In genomic region chrX:53694008-53694777, GRCm38 (mm10) we compare ENCODE assay signal across 26 mouse cellular contexts. TPM values are rescaled to one million over a fixed set of nuclear protein-coding genes. Genes with fewer than 3 reads are reported as not detected.
DNase-seq lines count a peak whose midpoint lies in the region; ATAC-seq and TF ChIP-seq lines count a peak whose summit lies in the region.
"Had no signal": no experiment of that assay in that cellular context is flagged by ENCODE, and none has a peak within 500 bp of the region (broad histone marks: within the 10 kb centered on the region; RNA-seq: fewer than 3 reads in every experiment).

No protein-coding gene starts in this region.

- H3K27ac ChIP-seq in kidney, postnatal 0 days = no peak overlapping the region
- H3K27ac ChIP-seq in intestine, postnatal 0 days (ENCODE audit: low read depth, low read length) = peak overlapping the region; percentile 50
- H3K27ac ChIP-seq: embryonic facial prominence, embryonic 12.5 days; embryonic facial prominence, embryonic 15.5 days; heart, embryonic 15.5 days; hindbrain, embryonic 10.5 days; hindbrain, embryonic 13.5 days had no signal

- no peaks in the 10 kb centered on the region for H3K9me3 ChIP-seq in kidney, postnatal 0 days (replicated peaks; ENCODE audit: low read length)
- H3K9me3 ChIP-seq in intestine, postnatal 0 days (ENCODE audit: control insufficient read depth) = no peaks in the 10 kb centered on the region
- H3K9me3 ChIP-seq: embryonic facial prominence, embryonic 12.5 days; embryonic facial prominence, embryonic 15.5 days; heart, embryonic 15.5 days; hindbrain, embryonic 13.5 days had no signal

- DNase-seq in kidney, postnatal 0 days (ENCODE audit: low spot score) = no peak
- no peak for DNase-seq in kidney, adult 11 months
- peak; percentile 22 for DNase-seq in adipocyte (ENCODE audit: low spot score)
- peak; percentile 63 for DNase-seq in yolk sac, embryonic 10.5 days (ENCODE audit: low spot score)
- DNase-seq in cerebellum, adult 18-20 months = no peak
- DNase-seq: adrenal gland, postnatal 10 days; adrenal gland, postnatal 36 days; cerebellum, adult 2 months; cerebellum, adult 9-11 months; cerebellum, postnatal 25 days; forebrain, postnatal 0 days; gastrocnemius, postnatal 25 days; heart, adult 18-20 months; heart, postnatal 10 days; heart, postnatal 36 days had no signal

- peak; percentile 71; the same call in 1 of the 2 replicates for ATAC-seq in kidney, postnatal 0 days (replicated peaks; ENCODE audit: low FRiP score, low read depth)
- ATAC-seq in intestine, postnatal 0 days = peak; percentile 92
- ATAC-seq: CD4-positive, CD25-positive, alpha-beta regulatory T cell, adult 4 months; forebrain, embryonic 14.5 days; forebrain, postnatal 0 days; hindbrain, embryonic 16.5 days had no signal

- no peaks in the 10 kb centered on the region for H3K4me1 ChIP-seq in kidney, postnatal 0 days (replicated peaks; ENCODE audit: insufficient read depth, low read length)
- no peaks in the 10 kb centered on the region for H3K4me1 ChIP-seq in intestine, postnatal 0 days (replicated peaks; ENCODE audit: control insufficient read depth, insufficient read depth, low read length)
- H3K4me1 ChIP-seq: embryonic facial prominence, embryonic 12.5 days; embryonic facial prominence, embryonic 15.5 days; heart, embryonic 12.5 days; heart, embryonic 15.5 days; hindbrain, embryonic 10.5 days; hindbrain, embryonic 13.5 days had no signal

- TF ChIP-seq CTCF in kidney, postnatal 0 days (IDR thresholded peaks at IDR 0.05; ENCODE audit: low read depth) = no peak
- TF ChIP-seq CTCF in intestine, postnatal 0 days (IDR thresholded peaks at IDR 0.05; ENCODE audit: low read depth) = peak; percentile 29; the same call in 1 of the 2 replicates

- H3K27me3 ChIP-seq in kidney, postnatal 0 days (ENCODE audit: insufficient read depth, low read length) = no peaks in the 10 kb centered on the region
- no peaks in the 10 kb centered on the region for H3K27me3 ChIP-seq in intestine, postnatal 0 days (replicated peaks; ENCODE audit: control insufficient read depth, insufficient read depth, low read length)
- H3K27me3 ChIP-seq: embryonic facial prominence, embryonic 12.5 days; embryonic facial prominence, embryonic 15.5 days; heart, embryonic 15.5 days; hindbrain, embryonic 13.5 days had no signal

- H3K4me2 ChIP-seq in kidney, postnatal 0 days (ENCODE audit: low read length) = no peak overlapping the region
- H3K4me2 ChIP-seq in intestine, postnatal 0 days (replicated peaks; ENCODE audit: low read depth) = no peak overlapping the region
- H3K4me2 ChIP-seq: embryonic facial prominence, embryonic 12.5 days; embryonic facial prominence, embryonic 15.5 days; heart, embryonic 12.5 days; heart, embryonic 15.5 days; hindbrain, embryonic 13.5 days had no signal

- H3K9ac ChIP-seq in kidney, postnatal 0 days (ENCODE audit: low read depth, low read length) = no peak overlapping the region
- H3K9ac ChIP-seq in intestine, postnatal 0 days (ENCODE audit: low read depth, low read length) = no peak overlapping the region
- H3K9ac ChIP-seq: embryonic facial prominence, embryonic 12.5 days; embryonic facial prominence, embryonic 15.5 days; forebrain, postnatal 0 days; heart, embryonic 12.5 days; heart, embryonic 15.5 days; hindbrain, embryonic 13.5 days had no signal

- no peak overlapping the region for H3K4me3 ChIP-seq in kidney, postnatal 0 days (replicated peaks; ENCODE audit: low read depth, low read length)
- no peak overlapping the region for H3K4me3 ChIP-seq in intestine, postnatal 0 days (ENCODE audit: low read depth, low read length)
- H3K4me3 ChIP-seq: embryonic facial prominence, embryonic 12.5 days; embryonic facial prominence, embryonic 15.5 days; heart, embryonic 12.5 days; heart, embryonic 15.5 days; hindbrain, embryonic 10.5 days; hindbrain, embryonic 13.5 days had no signal

- H3K36me3 ChIP-seq in kidney, postnatal 0 days (ENCODE audit: insufficient read depth, low read length) = no peaks in the 10 kb centered on the region
- no peaks in the 10 kb centered on the region for H3K36me3 ChIP-seq in intestine, postnatal 0 days (ENCODE audit: control insufficient read depth, insufficient read depth)
- H3K36me3 ChIP-seq: embryonic facial prominence, embryonic 12.5 days; embryonic facial prominence, embryonic 15.5 days; heart, embryonic 12.5 days; heart, embryonic 15.5 days; hindbrain, embryonic 10.5 days; hindbrain, embryonic 13.5 days had no signal

- 76% methylated on average over 9 of the region's 9 CpGs for WGBS in kidney, postnatal 0 days
- WGBS in intestine, postnatal 0 days = 57% methylated on average over 9 of the region's 9 CpGs

RNA-seq across cellular contexts. Expression of gene Rtl8b, which starts 24.0 kb away (rescaled TPM):
- 78.5 and 82.8 TPM in 2 replicates for polyA plus RNA-seq in kidney, postnatal 0 days (2015; fragmentation: Nextera tagmentation; extraction: Ambion mirVana)
- 38.4 and 39.1 TPM in 2 replicates for polyA plus RNA-seq in intestine, postnatal 0 days (2015; fragmentation: Nextera tagmentation; extraction: Ambion mirVana)

RNA-seq across cellular contexts. Expression of gene 4930502E18Rik, which starts 30.4 kb away (rescaled TPM):
- 0.89 and 1.8 TPM in 2 replicates for polyA plus RNA-seq in kidney, postnatal 0 days (2015; fragmentation: Nextera tagmentation; extraction: Ambion mirVana)
- polyA plus RNA-seq in intestine, postnatal 0 days (2015; fragmentation: Nextera tagmentation; extraction: Ambion mirVana) = 0.13 and 0.26 TPM in 2 replicates
- polyA plus RNA-seq: CD4-positive, CD25-positive, alpha-beta regulatory T cell, adult 4 months; gonadal fat pad, adult 2 months had no signal

RNA-seq across cellular contexts. Expression of gene Rtl8a, which starts 50.7 kb away (rescaled TPM):
- polyA plus RNA-seq in kidney, postnatal 0 days (2015; fragmentation: Nextera tagmentation; extraction: Ambion mirVana) = 97.1 and 100 TPM in 2 replicates
- polyA plus RNA-seq in intestine, postnatal 0 days (2015; fragmentation: Nextera tagmentation; extraction: Ambion mirVana) = 45.6 and 46.0 TPM in 2 replicates

Comparison
In these comparisons a context has a peak if more than half of its experiments do, and no peak if none do; other contexts are left out.
1. DNase-seq: peak in adipocyte (single experiment) and yolk sac, embryonic 10.5 days (single experiment); none in kidney, postnatal 0 days (single experiment), kidney, adult 11 months (single experiment) and cerebellum, adult 18-20 months (0 of 2).